Mouse (Mus musculus) duodenum, adult 2 months (tissue): ENCODE measurements around the gene 1700030J22Rik. TPM values are rescaled to one million over a fixed set of nuclear protein-coding genes. Genes with fewer than 3 reads are reported as not detected.

Experiments
- polyA plus RNA-seq: library from polyadenylated mRNA; depleted of rRNA; stranded (reverse); fragments of >200 nt; gene quantifications from 2 replicates; pipeline ENCODE4 v1.2.3, GENCODE M21; 2012; ENCODE audit warnings: low replicate concordance; rRNA removed

The 1700030J22Rik gene
- polyA plus RNA-seq = 0.09 and 0.18 TPM in 2 replicates

DNA sequence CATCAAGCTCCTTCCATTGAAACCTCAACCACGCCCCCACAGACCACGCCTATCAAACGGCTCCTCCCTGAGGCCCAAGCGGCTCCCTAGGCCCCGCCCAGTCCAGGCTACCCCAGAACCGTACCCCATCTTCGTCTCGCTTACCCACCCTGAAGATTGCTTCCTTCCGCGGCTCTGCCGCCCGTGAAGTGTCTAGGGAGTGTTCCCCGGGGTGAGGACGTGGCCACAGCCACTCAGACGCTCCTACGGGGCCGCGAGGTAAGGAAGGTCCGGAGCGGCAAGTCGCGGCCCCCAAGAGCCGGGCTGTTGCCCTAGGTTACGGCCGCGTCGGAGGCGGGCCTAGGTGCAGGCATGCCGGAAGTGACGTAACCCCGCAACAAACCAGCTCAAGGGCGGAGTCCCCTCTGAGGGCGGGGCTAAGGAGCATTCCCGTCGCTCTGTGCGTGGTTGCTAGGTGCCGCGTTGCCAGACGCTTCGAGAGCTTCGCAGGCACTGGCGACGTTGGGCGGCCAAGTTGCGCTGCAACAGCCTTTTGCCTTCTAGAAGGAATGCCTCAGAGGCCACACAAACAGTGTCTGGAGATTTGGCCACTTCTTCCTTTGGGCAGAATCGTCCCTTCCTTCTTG is at the start of gene 1700030J22Rik:
TSS of gene 1700030J22Rik (minus strand) at position 329 of the 626 bp plus-strand sequence.

DNA sequence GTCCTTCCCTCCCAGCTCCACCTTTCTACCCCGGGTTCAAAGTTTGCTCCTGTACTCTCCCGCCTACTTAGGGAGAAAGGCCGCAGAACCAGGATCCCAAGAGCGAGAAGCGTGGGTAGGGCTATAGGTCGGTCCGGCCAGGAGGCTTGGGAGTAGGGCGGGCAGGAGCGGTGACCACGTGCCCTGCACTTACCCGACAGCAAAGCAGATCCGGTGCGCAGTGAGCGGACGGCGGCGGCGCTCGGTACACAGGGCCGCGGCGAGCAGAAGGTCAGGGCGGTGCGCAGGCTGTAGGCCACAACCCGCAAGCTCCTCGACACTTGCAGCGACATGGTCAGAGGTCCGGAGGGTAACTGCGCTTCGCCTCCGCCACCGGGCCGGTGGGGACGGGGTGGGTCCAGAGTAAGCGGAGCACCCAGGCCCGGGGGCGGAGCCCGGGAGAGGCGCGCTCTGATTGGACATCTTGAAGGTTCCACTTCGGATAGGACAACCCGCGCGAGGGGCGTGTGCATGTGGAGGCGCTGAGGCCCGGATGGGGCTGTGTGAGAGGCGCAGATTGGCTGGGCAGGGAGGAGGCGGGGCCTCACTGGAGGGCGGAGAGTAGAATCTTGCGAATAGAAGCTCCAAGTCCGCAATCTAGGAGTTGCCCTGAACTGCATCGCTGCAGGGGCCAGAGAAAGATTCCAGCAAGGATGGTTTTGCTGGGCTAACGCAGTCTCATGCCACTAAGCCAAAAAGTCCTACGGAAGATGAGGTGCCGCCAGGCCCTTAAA is 14.5 kb upstream of the 1700030J22Rik start, which contains the start of gene Gcsh:
TSS of gene Gcsh (minus strand) at position 443 of the 773 bp plus-strand sequence.

DNA sequence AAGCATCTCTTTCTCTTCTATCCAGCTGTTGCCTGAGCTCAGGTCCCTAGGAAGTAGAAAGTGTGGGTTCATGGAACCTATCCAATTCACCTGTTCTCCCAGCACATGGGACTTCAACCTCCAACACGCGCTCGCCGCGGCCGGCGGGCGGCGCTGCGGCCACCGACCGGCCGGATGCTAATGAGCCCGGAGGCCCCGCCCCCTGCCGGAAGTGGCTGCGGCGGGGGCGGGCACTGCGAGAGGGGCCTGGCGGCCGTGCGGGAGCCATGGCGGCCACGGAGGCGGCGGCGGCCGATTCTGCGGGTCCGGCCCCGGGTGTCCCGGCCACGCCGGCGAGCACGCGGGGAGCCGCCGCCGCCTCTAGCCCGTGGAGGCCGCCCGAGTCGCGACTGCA is 35.6 kb downstream of the 1700030J22Rik start, which contains the start of gene Atmin:
TSS of gene Atmin (plus strand) at position 233 of the 394 bp plus-strand sequence.

DNA sequence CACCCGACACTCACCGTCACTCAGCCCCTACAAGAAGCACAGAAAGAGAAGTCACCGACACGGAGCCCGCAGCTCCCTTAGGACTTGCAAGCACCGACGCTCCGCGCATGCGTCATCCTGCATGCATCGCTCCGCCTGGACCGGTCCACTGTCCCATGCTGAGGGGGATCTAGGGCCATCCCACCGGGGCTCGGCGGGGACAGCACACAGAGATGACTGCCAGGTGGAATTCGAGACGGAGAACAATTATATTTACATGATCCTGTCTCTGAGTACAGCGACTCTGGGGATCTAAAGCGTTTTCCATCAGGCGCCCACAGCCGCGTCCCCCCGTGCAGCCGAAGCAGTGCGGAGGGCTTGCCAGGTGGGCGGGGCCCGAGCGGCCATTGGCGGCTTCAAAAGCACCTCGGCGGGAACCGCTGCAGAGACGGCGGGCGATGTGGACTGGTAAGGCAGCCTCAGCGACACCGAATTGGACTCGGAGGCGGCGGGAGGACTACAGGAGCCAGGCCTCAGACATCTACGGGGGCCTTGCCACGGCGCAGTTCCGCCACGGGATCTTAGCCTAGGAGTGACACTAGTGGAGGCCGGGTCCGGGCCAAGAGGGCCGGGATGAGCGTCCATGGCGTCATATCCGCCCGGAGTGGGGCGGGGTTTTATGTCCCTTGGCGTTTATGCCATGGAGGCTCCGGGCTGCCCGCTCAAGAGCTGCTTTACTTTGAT is 57.3 kb downstream of the 1700030J22Rik start, which contains the start of the genes Cmc2 and Cenpn:
TSS of gene Cmc2 (minus strand) at position 119 of the 723 bp plus-strand sequence.
TSS of gene Cenpn (plus strand) at position 394 of the 723 bp plus-strand sequence.

Other genes starting within 250 kb of the 1700030J22Rik start
- gene Cdyl2, start 246.0 kb downstream of the 1700030J22Rik start, polyA plus RNA-seq = 0.33 and 0.53 TPM in 2 replicates
- gene Cmc2, start 57.5 kb downstream of the 1700030J22Rik start, polyA plus RNA-seq = 3.1 and 3.2 TPM in 2 replicates
- 1.1 and 2.2 TPM in 2 replicates for gene Cenpn, start 57.2 kb downstream of the 1700030J22Rik start, polyA plus RNA-seq
- gene Atmin, start 35.6 kb downstream of the 1700030J22Rik start, polyA plus RNA-seq = 6.0 and 6.7 TPM in 2 replicates
- 11.1 and 12.3 TPM in 2 replicates for gene Gcsh, start 14.6 kb upstream of the 1700030J22Rik start, polyA plus RNA-seq
- 0.04 TPM in 1 of 2 replicates, not detected in the other for gene Pkd1l2, start 103.5 kb upstream of the 1700030J22Rik start, polyA plus RNA-seq
- gene Bco1, start 116.9 kb upstream of the 1700030J22Rik start, polyA plus RNA-seq = 0.55 and 8.4 TPM in 2 replicates
- gene Gan, start 179.2 kb upstream of the 1700030J22Rik start, polyA plus RNA-seq = 2.3 and 3.9 TPM in 2 replicates